Mouse (Mus musculus) ovary, postnatal 36 days (tissue): Measurements from ENCODE around the gene Mrps18a.

Experiments used
- DNase-seq: peaks from one replicate; pipeline ENCODE4 v3.0.0; 2022; ENCODE audit warnings: low spot score, mixed read lengths

The Mrps18a gene

GRCm38 (mm10) chr17:46101906-46102305 is 8.9 kb upstream of the Mrps18a start:
- DNase-seq, result no peak

- no peak for DNase-seq
Measured at GRCm38 (mm10) chr17:46102608-46103159, 8.1 kb upstream of the Mrps18a start.

- no peak for DNase-seq
Measured at GRCm38 (mm10) chr17:46104487-46104886, 6.3 kb upstream of the Mrps18a start.

GRCm38 (mm10) chr17:46108286-46108685 is 2.5 kb upstream of the Mrps18a start:
- DNase-seq, result no peak

- DNase-seq, result no peak
Measured at GRCm38 (mm10) chr17:46115489-46115888, 4.7 kb downstream of the Mrps18a start.

- DNase-seq, result no peak
Measured at GRCm38 (mm10) chr17:46116138-46116537, 5.4 kb downstream of the Mrps18a start.

- no peak for DNase-seq
Measured at GRCm38 (mm10) chr17:46116881-46117280, 6.1 kb downstream of the Mrps18a start.

- no peak for DNase-seq
Measured at GRCm38 (mm10) chr17:46117623-46118422, 7.0 kb downstream of the Mrps18a start.

- no peak for DNase-seq
Measured at GRCm38 (mm10) chr17:46118423-46118850, 7.7 kb downstream of the Mrps18a start.

GRCm38 (mm10) chr17:46119641-46120040 is 8.9 kb downstream of the Mrps18a start:
- DNase-seq, result no peak

GRCm38 (mm10) chr17:46122791-46123190 is 12.0 kb downstream of the Mrps18a start:
- DNase-seq, result no peak

GRCm38 (mm10) chr17:46123285-46123684 is 12.5 kb downstream of the Mrps18a start:
- no peak for DNase-seq

GRCm38 (mm10) chr17:46123953-46124700 is 13.3 kb downstream of the Mrps18a start:
- DNase-seq, result no peak

GRCm38 (mm10) chr17:46126608-46127007 is 15.8 kb downstream of the Mrps18a start:
- DNase-seq, result no peak

GRCm38 (mm10) chr17:46127814-46128493 is 17.2 kb downstream of the Mrps18a start:
- DNase-seq, result no peak

- peak; percentile 69 for DNase-seq
Measured at GRCm38 (mm10) chr17:46129741-46130498, 19.1 kb downstream of the Mrps18a start.

- DNase-seq, result peak; percentile 75
Measured at GRCm38 (mm10) chr17:46132058-46132718, 21.4 kb downstream of the Mrps18a start.

GRCm38 (mm10) chr17:46132862-46133261 is 22.1 kb downstream of the Mrps18a start:
- DNase-seq, result no peak

- DNase-seq, result no peak
Measured at GRCm38 (mm10) chr17:46138563-46139236, 27.9 kb downstream of the Mrps18a start.

- DNase-seq, result no peak
Measured at GRCm38 (mm10) chr17:46139872-46140271, 29.1 kb downstream of the Mrps18a start.
